Mouse (Mus musculus): Measurements from ENCODE around the gene Gm6169. TPM values are rescaled to one million over a fixed set of nuclear protein-coding genes. Genes with fewer than 3 reads are reported as not detected.

Gm6169 gene
- polyA plus RNA-seq, 1 experiment: 1.3 TPM

- no peaks in the 10 kb centered on the region for H3K36me3 ChIP-seq (ENCODE audit: control insufficient read depth, insufficient read depth, low read length)
- 13% methylated on average over 2 of the region's 2 CpGs for WGBS
- DNase-seq (ENCODE audit: low read depth in 1 of 2, low spot score in 2 of 2): no peak
- H3K4me3 ChIP-seq (ENCODE audit: extremely low read depth, insufficient read depth, insufficient read length): no peak overlapping the region
- no peaks in the 10 kb centered on the region for H3K4me1 ChIP-seq (ENCODE audit: control insufficient read depth, insufficient read depth, insufficient read length)
- no peaks in the 10 kb centered on the region for H3K27me3 ChIP-seq (ENCODE audit: control insufficient read depth, insufficient read depth, low read length)
- no peak overlapping the region for H3K27ac ChIP-seq (ENCODE audit: insufficient read depth, low read length)
- TF ChIP-seq CTCF (IDR thresholded peaks at IDR 0.05; ENCODE audit: extremely low read depth, insufficient read depth, insufficient read length, insufficient replicate concordance) (no peak), POLR2A (IDR thresholded peaks at IDR 0.05; ENCODE audit: low read depth, low read length) (no peak)
Measured at GRCm38 (mm10) chr13:97063431-97063830, 35.6 kb downstream of the Gm6169 start.

GRCm38 (mm10) chr13:97062151-97062550 is 36.9 kb downstream of the Gm6169 start:
- H3K4me1 ChIP-seq (ENCODE audit: control insufficient read depth, insufficient read depth, insufficient read length): no peaks in the 10 kb centered on the region
- no peak for TF ChIP-seq POLR2A (IDR thresholded peaks at IDR 0.05; ENCODE audit: low read depth, low read length)

GRCm38 (mm10) chr13:97060331-97060730 is 38.7 kb downstream of the Gm6169 start:
- no peak for DNase-seq (ENCODE audit: low read depth in 1 of 2, low spot score in 2 of 2)
- WGBS: 74% methylated on average over 3 of the region's 8 CpGs
- no peaks in the 10 kb centered on the region for H3K36me3 ChIP-seq (ENCODE audit: control insufficient read depth, insufficient read depth, low read length)
- no peaks in the 10 kb centered on the region for H3K4me1 ChIP-seq (ENCODE audit: control insufficient read depth, insufficient read depth, insufficient read length)
- no peak overlapping the region for H3K4me3 ChIP-seq (ENCODE audit: extremely low read depth, insufficient read depth, insufficient read length)
- no peaks in the 10 kb centered on the region for H3K27me3 ChIP-seq (ENCODE audit: control insufficient read depth, insufficient read depth, low read length)
- TF ChIP-seq POLR2A (IDR thresholded peaks at IDR 0.05; ENCODE audit: low read depth, low read length): no peak
- H3K27ac ChIP-seq (ENCODE audit: insufficient read depth, low read length): no peak overlapping the region

More at GRCm38 (mm10) chr13:97062151-97062550, 36.9 kb downstream of the Gm6169 start:
- WGBS: 90% methylated on average over 3 of the region's 3 CpGs
- H3K27ac ChIP-seq (ENCODE audit: insufficient read depth, low read length): no peak overlapping the region
- no peaks in the 10 kb centered on the region for H3K27me3 ChIP-seq (ENCODE audit: control insufficient read depth, insufficient read depth, low read length)
- DNase-seq (ENCODE audit: low read depth in 1 of 2, low spot score in 2 of 2): no peak
- no peaks in the 10 kb centered on the region for H3K36me3 ChIP-seq (ENCODE audit: control insufficient read depth, insufficient read depth, low read length)
- no peak overlapping the region for H3K4me3 ChIP-seq (ENCODE audit: extremely low read depth, insufficient read depth, insufficient read length)

- no peaks in the 10 kb centered on the region for H3K27me3 ChIP-seq (ENCODE audit: control insufficient read depth, insufficient read depth, low read length)
- H3K4me3 ChIP-seq (ENCODE audit: extremely low read depth, insufficient read depth, insufficient read length): no peak overlapping the region
- H3K36me3 ChIP-seq (ENCODE audit: control insufficient read depth, insufficient read depth, low read length): no peaks in the 10 kb centered on the region
- 90% methylated on average over 6 of the region's 6 CpGs for WGBS
- TF ChIP-seq POLR2A (IDR thresholded peaks at IDR 0.05; ENCODE audit: low read depth, low read length) (no peak), CTCF (IDR thresholded peaks at IDR 0.05; ENCODE audit: extremely low read depth, insufficient read depth, insufficient read length, insufficient replicate concordance) (no peak)
- no peaks in the 10 kb centered on the region for H3K4me1 ChIP-seq (ENCODE audit: control insufficient read depth, insufficient read depth, insufficient read length)
- H3K27ac ChIP-seq (ENCODE audit: insufficient read depth, low read length): no peak overlapping the region
- no peak for DNase-seq (ENCODE audit: low read depth in 1 of 2, low spot score in 2 of 2)
Measured at GRCm38 (mm10) chr13:97059746-97060145, 39.3 kb downstream of the Gm6169 start.

GRCm38 (mm10) chr13:97057817-97058216 is 41.2 kb downstream of the Gm6169 start:
- WGBS: 74% methylated on average over 4 of the region's 4 CpGs
- H3K36me3 ChIP-seq (ENCODE audit: control insufficient read depth, insufficient read depth, low read length): no peaks in the 10 kb centered on the region
- H3K4me3 ChIP-seq (ENCODE audit: extremely low read depth, insufficient read depth, insufficient read length): no peak overlapping the region
- H3K27ac ChIP-seq (ENCODE audit: insufficient read depth, low read length): no peak overlapping the region
- DNase-seq (ENCODE audit: low read depth in 1 of 2, low spot score in 2 of 2): no peak
- H3K27me3 ChIP-seq (ENCODE audit: control insufficient read depth, insufficient read depth, low read length): no peaks in the 10 kb centered on the region
- TF ChIP-seq POLR2A (IDR thresholded peaks at IDR 0.05; ENCODE audit: low read depth, low read length) (no peak), CTCF (IDR thresholded peaks at IDR 0.05; ENCODE audit: extremely low read depth, insufficient read depth, insufficient read length, insufficient replicate concordance) (no peak)
- H3K4me1 ChIP-seq (ENCODE audit: control insufficient read depth, insufficient read depth, insufficient read length): no peaks in the 10 kb centered on the region

- Histone ChIP-seq H3K27me3 (ENCODE audit: control insufficient read depth, insufficient read depth, low read length) (no peaks in the 10 kb centered on the region), H3K36me3 (ENCODE audit: control insufficient read depth, insufficient read depth, low read length) (no peaks in the 10 kb centered on the region), H3K4me1 (ENCODE audit: control insufficient read depth, insufficient read depth, insufficient read length) (no peaks in the 10 kb centered on the region), H3K4me3 (ENCODE audit: extremely low read depth, insufficient read depth, insufficient read length) (no peak overlapping the region), H3K27ac (ENCODE audit: insufficient read depth, low read length) (no peak overlapping the region)
- WGBS: 82% methylated on average over 8 of the region's 8 CpGs
- no peak for DNase-seq (ENCODE audit: low read depth in 1 of 2, low spot score in 2 of 2)
- TF ChIP-seq CTCF (IDR thresholded peaks at IDR 0.05; ENCODE audit: extremely low read depth, insufficient read depth, insufficient read length, insufficient replicate concordance) (no peak), POLR2A (IDR thresholded peaks at IDR 0.05; ENCODE audit: low read depth, low read length) (no peak)
Measured at GRCm38 (mm10) chr13:97053844-97054243, 45.2 kb downstream of the Gm6169 start.

GRCm38 (mm10) chr13:97052667-97053066 is 46.4 kb downstream of the Gm6169 start:
- H3K27me3 ChIP-seq (ENCODE audit: control insufficient read depth, insufficient read depth, low read length): no peaks in the 10 kb centered on the region
- no peaks in the 10 kb centered on the region for H3K4me1 ChIP-seq (ENCODE audit: control insufficient read depth, insufficient read depth, insufficient read length)
- 14% methylated on average over 11 of the region's 11 CpGs for WGBS
- no peak for TF ChIP-seq POLR2A (IDR thresholded peaks at IDR 0.05; ENCODE audit: low read depth, low read length)
- peak; percentile 40; the same call in 1 of the 2 replicates for TF ChIP-seq CTCF (IDR thresholded peaks at IDR 0.05; ENCODE audit: extremely low read depth, insufficient read depth, insufficient read length, insufficient replicate concordance)
- no peaks in the 10 kb centered on the region for H3K36me3 ChIP-seq (ENCODE audit: control insufficient read depth, insufficient read depth, low read length)
- DNase-seq (ENCODE audit: low read depth in 1 of 2, low spot score in 2 of 2): peak in 1 of 2 experiments; percentile 20
- no peak overlapping the region for H3K27ac ChIP-seq (ENCODE audit: insufficient read depth, low read length)
- H3K4me3 ChIP-seq (ENCODE audit: extremely low read depth, insufficient read depth, insufficient read length): no peak overlapping the region

Data from spleen, adult 2 months (tissue).